Mouse (Mus musculus): ENCODE results near the gene Cltrn. TPM values are rescaled to one million over a fixed set of nuclear protein-coding genes. Genes with fewer than 3 reads are reported as not detected.

The Cltrn gene
- polyA plus RNA-seq, 1 experiment from 2014 or later: 0.14 TPM

GRCm38 (mm10) chrX:164111146-164111545 is 22.5 kb downstream of the Cltrn start:
- WGBS: 82% methylated on average over 3 of the region's 3 CpGs
- Histone ChIP-seq H3K36me3 (ENCODE audit: control insufficient read depth, insufficient read depth, low read length) (no peaks in the 10 kb centered on the region), H3K4me3 (ENCODE audit: low read depth, low read length) (no peak overlapping the region), H3K4me2 (ENCODE audit: low read length) (no peak overlapping the region), H3K9ac (ENCODE audit: low read length) (no peak overlapping the region), H3K4me1 (ENCODE audit: control insufficient read depth, insufficient read depth, low read length) (no peaks in the 10 kb centered on the region), H3K27ac (ENCODE audit: low read depth, low read length) (no peak overlapping the region), H3K9me3 (replicated peaks; ENCODE audit: control insufficient read depth, low read length) (no peaks in the 10 kb centered on the region), H3K27me3 (replicated peaks; ENCODE audit: control insufficient read depth, insufficient read depth, low read length) (no peaks in the 10 kb centered on the region)
- DNase-seq (ENCODE audit: low spot score) (no peak), ATAC-seq (no peak)

- H3K27me3 ChIP-seq (replicated peaks; ENCODE audit: control insufficient read depth, insufficient read depth, low read length): no peaks in the 10 kb centered on the region
- H3K4me1 ChIP-seq (ENCODE audit: control insufficient read depth, insufficient read depth, low read length): no peaks in the 10 kb centered on the region
- H3K36me3 ChIP-seq (ENCODE audit: control insufficient read depth, insufficient read depth, low read length): no peaks in the 10 kb centered on the region
- DNase-seq (ENCODE audit: low spot score): no peak
- H3K9me3 ChIP-seq (replicated peaks; ENCODE audit: control insufficient read depth, low read length): no peaks in the 10 kb centered on the region
- no peak overlapping the region for H3K4me2 ChIP-seq (ENCODE audit: low read length)
- H3K4me3 ChIP-seq (ENCODE audit: low read depth, low read length): no peak overlapping the region
- 93% methylated on average over 6 of the region's 6 CpGs for WGBS
- H3K27ac ChIP-seq (ENCODE audit: low read depth, low read length): no peak overlapping the region
- H3K9ac ChIP-seq (ENCODE audit: low read length): no peak overlapping the region
- ATAC-seq: no peak
These were observed 25.1 kb downstream of the Cltrn start for GRCm38 (mm10) chrX:164113744-164114143.

GRCm38 (mm10) chrX:164123942-164124341 is 35.3 kb downstream of the Cltrn start:
- no peak for DNase-seq (ENCODE audit: low spot score)
- Histone ChIP-seq H3K4me1 (ENCODE audit: control insufficient read depth, insufficient read depth, low read length) (no peaks in the 10 kb centered on the region), H3K27ac (ENCODE audit: low read depth, low read length) (no peak overlapping the region), H3K4me2 (ENCODE audit: low read length) (no peak overlapping the region), H3K36me3 (ENCODE audit: control insufficient read depth, insufficient read depth, low read length) (no peaks in the 10 kb centered on the region), H3K9me3 (replicated peaks; ENCODE audit: control insufficient read depth, low read length) (no peaks in the 10 kb centered on the region), H3K27me3 (replicated peaks; ENCODE audit: control insufficient read depth, insufficient read depth, low read length) (no peaks in the 10 kb centered on the region), H3K9ac (ENCODE audit: low read length) (no peak overlapping the region), H3K4me3 (ENCODE audit: low read depth, low read length) (no peak overlapping the region)
- ATAC-seq: no peak
- WGBS: 90% methylated on average over 3 of the region's 3 CpGs

GRCm38 (mm10) chrX:164133531-164133930 is 44.9 kb downstream of the Cltrn start:
- Histone ChIP-seq H3K27me3 (replicated peaks; ENCODE audit: control insufficient read depth, insufficient read depth, low read length) (no peaks in the 10 kb centered on the region), H3K4me1 (ENCODE audit: control insufficient read depth, insufficient read depth, low read length) (no peaks in the 10 kb centered on the region), H3K4me2 (ENCODE audit: low read length) (no peak overlapping the region), H3K4me3 (ENCODE audit: low read depth, low read length) (no peak overlapping the region), H3K9ac (ENCODE audit: low read length) (no peak overlapping the region), H3K36me3 (ENCODE audit: control insufficient read depth, insufficient read depth, low read length) (no peaks in the 10 kb centered on the region), H3K27ac (ENCODE audit: low read depth, low read length) (no peak overlapping the region), H3K9me3 (replicated peaks; ENCODE audit: control insufficient read depth, low read length) (no peaks in the 10 kb centered on the region)
- 87% methylated on average over 3 of the region's 3 CpGs for WGBS
- DNase-seq (ENCODE audit: low spot score): no peak
- ATAC-seq: no peak

- no peak overlapping the region for H3K4me3 ChIP-seq (ENCODE audit: low read depth, low read length)
- WGBS: 91% methylated on average over 4 of the region's 4 CpGs
These were observed 46.7 kb downstream of the Cltrn start for GRCm38 (mm10) chrX:164135304-164135818.

GRCm38 (mm10) chrX:164139032-164139431 is 50.4 kb downstream of the Cltrn start, which contains the start of gene Ace2:
TSS of gene Ace2 (plus strand) at chrX:164139332.
- Histone ChIP-seq H3K27me3 (replicated peaks; ENCODE audit: control insufficient read depth, insufficient read depth, low read length) (no peaks in the 10 kb centered on the region), H3K4me3 (ENCODE audit: low read depth, low read length) (no peak within 1 kb of the TSS), H3K9me3 (replicated peaks; ENCODE audit: control insufficient read depth, low read length) (no peaks in the 10 kb centered on the region), H3K27ac (ENCODE audit: low read depth, low read length) (no peak within 1 kb of the TSS), H3K36me3 (ENCODE audit: control insufficient read depth, insufficient read depth, low read length) (no peaks in the 10 kb centered on the region), H3K4me2 (ENCODE audit: low read length) (no peak within 1 kb of the TSS), H3K9ac (ENCODE audit: low read length) (no peak within 1 kb of the TSS), H3K4me1 (ENCODE audit: control insufficient read depth, insufficient read depth, low read length) (no peaks in the 10 kb centered on the region)
- ATAC-seq: no peak
- no peak for DNase-seq (ENCODE audit: low spot score)
- 87% methylated on average over 2 of the region's 2 CpGs for WGBS

More at GRCm38 (mm10) chrX:164135304-164135818, 46.7 kb downstream of the Cltrn start:
- Histone ChIP-seq H3K4me1 (ENCODE audit: control insufficient read depth, insufficient read depth, low read length) (no peaks in the 10 kb centered on the region), H3K27me3 (replicated peaks; ENCODE audit: control insufficient read depth, insufficient read depth, low read length) (no peaks in the 10 kb centered on the region), H3K9me3 (replicated peaks; ENCODE audit: control insufficient read depth, low read length) (no peaks in the 10 kb centered on the region), H3K9ac (ENCODE audit: low read length) (no peak overlapping the region), H3K36me3 (ENCODE audit: control insufficient read depth, insufficient read depth, low read length) (no peaks in the 10 kb centered on the region), H3K27ac (ENCODE audit: low read depth, low read length) (no peak overlapping the region), H3K4me2 (ENCODE audit: low read length) (no peak overlapping the region)
- DNase-seq (ENCODE audit: low spot score) (no peak), ATAC-seq (no peak)

GRCm38 (mm10) chrX:164145463-164146250 is 57.0 kb downstream of the Cltrn start:
- no peak overlapping the region for H3K9ac ChIP-seq (ENCODE audit: low read length)
- WGBS: 93% methylated on average over 6 of the region's 6 CpGs
- H3K27ac ChIP-seq (ENCODE audit: low read depth, low read length): no peak overlapping the region
- DNase-seq (ENCODE audit: low spot score): no peak
- no peaks in the 10 kb centered on the region for H3K36me3 ChIP-seq (ENCODE audit: control insufficient read depth, insufficient read depth, low read length)
- no peak for ATAC-seq
- no peaks in the 10 kb centered on the region for H3K27me3 ChIP-seq (replicated peaks; ENCODE audit: control insufficient read depth, insufficient read depth, low read length)
- no peak overlapping the region for H3K4me3 ChIP-seq (ENCODE audit: low read depth, low read length)
- H3K4me1 ChIP-seq (ENCODE audit: control insufficient read depth, insufficient read depth, low read length): no peaks in the 10 kb centered on the region
- no peaks in the 10 kb centered on the region for H3K9me3 ChIP-seq (replicated peaks; ENCODE audit: control insufficient read depth, low read length)
- H3K4me2 ChIP-seq (ENCODE audit: low read length): no peak overlapping the region

- H3K4me3 ChIP-seq (ENCODE audit: low read depth, low read length): no peak overlapping the region
- no peaks in the 10 kb centered on the region for H3K4me1 ChIP-seq (ENCODE audit: control insufficient read depth, insufficient read depth, low read length)
- no peaks in the 10 kb centered on the region for H3K36me3 ChIP-seq (ENCODE audit: control insufficient read depth, insufficient read depth, low read length)
- H3K9ac ChIP-seq (ENCODE audit: low read length): no peak overlapping the region
- H3K4me2 ChIP-seq (ENCODE audit: low read length): no peak overlapping the region
- ATAC-seq (no peak), DNase-seq (ENCODE audit: low spot score) (no peak)
- H3K27ac ChIP-seq (ENCODE audit: low read depth, low read length): no peak overlapping the region
- no peaks in the 10 kb centered on the region for H3K27me3 ChIP-seq (replicated peaks; ENCODE audit: control insufficient read depth, insufficient read depth, low read length)
- WGBS: 67% methylated on average over 2 of the region's 2 CpGs
- no peaks in the 10 kb centered on the region for H3K9me3 ChIP-seq (replicated peaks; ENCODE audit: control insufficient read depth, low read length)
These were observed 64.1 kb downstream of the Cltrn start for GRCm38 (mm10) chrX:164152703-164153102.

- H3K9ac ChIP-seq (ENCODE audit: low read length): no peak overlapping the region
- H3K4me2 ChIP-seq (ENCODE audit: low read length): no peak overlapping the region
- H3K36me3 ChIP-seq (ENCODE audit: control insufficient read depth, insufficient read depth, low read length): no peaks in the 10 kb centered on the region
- H3K4me3 ChIP-seq (ENCODE audit: low read depth, low read length): no peak overlapping the region
- no peak for ATAC-seq
- no peaks in the 10 kb centered on the region for H3K4me1 ChIP-seq (ENCODE audit: control insufficient read depth, insufficient read depth, low read length)
- no peaks in the 10 kb centered on the region for H3K9me3 ChIP-seq (replicated peaks; ENCODE audit: control insufficient read depth, low read length)
- no peak overlapping the region for H3K27ac ChIP-seq (ENCODE audit: low read depth, low read length)
- no peaks in the 10 kb centered on the region for H3K27me3 ChIP-seq (replicated peaks; ENCODE audit: control insufficient read depth, insufficient read depth, low read length)
- DNase-seq (ENCODE audit: low spot score): no peak
These were observed 65.0 kb downstream of the Cltrn start for GRCm38 (mm10) chrX:164153606-164154005.
